Mouse (Mus musculus) cerebellum, postnatal 4 days (tissue): ENCODE data around the gene Cxcl10.
"Not testable (repeated sequence)": the region's sequence is repeated elsewhere in the genome, so short reads cannot be mapped to it uniquely, and the experiment has no call there.

Experiments
- DNase-seq, 2 experiments: peaks; one replicate each; pipeline ENCODE4 v3.0.0; 2022; ENCODE audit warnings: low spot score in 2 of 2, mixed read lengths in 1 of 2

Gene Cxcl10

GRCm38 (mm10) chr5:92369151-92369994 lies 20.7 kb upstream of the Cxcl10 start:
- peak in 1 of 2 experiments; percentile 64 for DNase-seq

GRCm38 (mm10) chr5:92368392-92368791 lies 19.7 kb upstream of the Cxcl10 start:
- no peak for DNase-seq

- DNase-seq: no peak
Measured at GRCm38 (mm10) chr5:92366565-92366964, 17.9 kb upstream of the Cxcl10 start.

- DNase-seq: no peak
Measured at GRCm38 (mm10) chr5:92365146-92365705, 16.5 kb upstream of the Cxcl10 start.

GRCm38 (mm10) chr5:92364011-92364410 lies 15.3 kb upstream of the Cxcl10 start:
- no peak for DNase-seq

GRCm38 (mm10) chr5:92363179-92363578 lies 14.5 kb upstream of the Cxcl10 start:
- DNase-seq: no peak

GRCm38 (mm10) chr5:92358767-92359455 lies 10.2 kb upstream of the Cxcl10 start:
- DNase-seq: no peak

- no peak for DNase-seq
Measured at GRCm38 (mm10) chr5:92358033-92358432, 9.3 kb upstream of the Cxcl10 start.

- no peak for DNase-seq
Measured at GRCm38 (mm10) chr5:92353517-92353916, 4.8 kb upstream of the Cxcl10 start.

GRCm38 (mm10) chr5:92352716-92353115 lies 4.0 kb upstream of the Cxcl10 start:
- DNase-seq: not testable (repeated sequence)

- no peak for DNase-seq
Measured at GRCm38 (mm10) chr5:92349731-92350130, 1.0 kb upstream of the Cxcl10 start.

- DNase-seq: no peak
Measured at GRCm38 (mm10) chr5:92345006-92345405, 3.7 kb downstream of the Cxcl10 start.

GRCm38 (mm10) chr5:92340606-92341005 lies 8.1 kb downstream of the Cxcl10 start:
- DNase-seq: no peak

GRCm38 (mm10) chr5:92336743-92337142 lies 11.9 kb downstream of the Cxcl10 start:
- DNase-seq: no peak

- no peak for DNase-seq
Measured at GRCm38 (mm10) chr5:92332359-92332840, 16.3 kb downstream of the Cxcl10 start.

- DNase-seq: no peak
Measured at GRCm38 (mm10) chr5:92331635-92332338, 16.9 kb downstream of the Cxcl10 start, which contains the start of gene Art3. Gene Art3, plus strand, starts transcription at chr5:92331827.

- DNase-seq: no peak
Measured at GRCm38 (mm10) chr5:92331122-92331521, 17.6 kb downstream of the Cxcl10 start.

- DNase-seq: no peak
Measured at GRCm38 (mm10) chr5:92327929-92328328, 20.8 kb downstream of the Cxcl10 start, which contains the start of gene Cxcl9. Gene Cxcl9, minus strand, starts transcription at chr5:92328079.

GRCm38 (mm10) chr5:92327367-92327766 lies 21.3 kb downstream of the Cxcl10 start:
- DNase-seq: no peak

- no peak for DNase-seq
Measured at GRCm38 (mm10) chr5:92323264-92323663, 25.4 kb downstream of the Cxcl10 start.

GRCm38 (mm10) chr5:92322612-92323011 lies 26.1 kb downstream of the Cxcl10 start:
- no peak for DNase-seq
